Mouse (Mus musculus) layer of hippocampus, adult 2 months (tissue): ENCODE results near the gene Was. TPM values are rescaled to one million over a fixed set of nuclear protein-coding genes. Genes with fewer than 3 reads are reported as not detected.

ENCODE experiments used
- DNase-seq, 2 experiments: peaks; one replicate each; pipeline ENCODE4 v3.0.0; 2022; ENCODE audit warnings: low spot score in 2 of 2
- H3K27ac ChIP-seq: fragments of 200-600 bp; 2 replicates; pipeline ENCODE4 v1.8.1; 2022
- H3K4me3 ChIP-seq: fragments of 200-600 bp; 2 replicates; pipeline ENCODE4 v1.8.1; 2022; ENCODE audit warnings: mild to moderate bottlenecking
- CTCF ChIP-seq: fragments of 200-600 bp; conservative IDR thresholded peaks from 2 replicates; pipeline ENCODE4 v1.8.1; 2022; ENCODE audit warnings: antibody characterized with exemption, mild to moderate bottlenecking, moderate library complexity
- long read RNA-seq, 2 experiments: library from polyadenylated mRNA; stranded (forward); transcript quantifications; one replicate each; pipeline ENCODE4 v2.0.0; 2021; ENCODE audit warnings: borderline mapping rate in 2 of 2
- total RNA-seq, 2 experiments: library from RNA; stranded (reverse); gene quantifications; 2 replicates each; pipeline ENCODE4 v1.2.3; 2021

Was gene
- 1 to 10 TPM in 1 of 2 experiments, under 1 TPM in 1; 0.98 to 2.0 TPM for total RNA-seq
- long read RNA-seq, experiment 1, partial matches to known transcripts, result 0 of 1 reads
- long read RNA-seq, experiment 1, other reads (novel, unspliced or antisense), result 0 of 1 reads
- long read RNA-seq, experiment 2, result 0 reads

DNA sequence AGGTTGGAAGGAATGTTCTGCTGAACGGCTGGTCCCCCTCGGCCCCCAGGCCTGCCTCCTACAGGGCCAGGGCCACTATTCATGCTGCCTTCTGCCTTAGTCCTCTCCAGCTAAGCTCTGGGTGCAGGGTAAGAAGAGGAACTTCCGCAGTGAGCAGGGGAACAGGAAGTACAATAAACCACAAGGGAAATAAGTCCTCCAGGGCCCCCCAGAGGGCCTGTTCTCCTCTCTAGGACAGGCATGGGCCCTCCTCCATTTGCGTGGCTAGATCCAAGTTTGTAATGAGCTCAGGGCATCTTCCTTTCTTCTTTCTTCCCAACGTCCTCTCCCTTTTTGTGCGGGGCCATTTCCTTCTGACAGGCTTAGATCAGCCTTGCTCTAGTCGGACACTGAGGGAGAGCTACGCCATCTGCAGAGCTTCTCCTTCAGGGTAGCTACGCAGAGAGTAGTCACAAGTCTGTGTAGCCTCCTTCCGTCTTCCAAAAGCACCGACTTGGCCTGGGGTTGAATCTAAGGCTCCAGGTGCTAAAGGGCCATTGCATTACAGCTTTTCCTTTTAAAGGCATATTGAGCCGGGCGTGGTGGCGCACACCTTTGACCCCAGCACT is at the start of gene Was:
Gene Was, minus strand, starts transcription at position 153 of the 608 bp plus-strand sequence.
- no peak for DNase-seq
- TF ChIP-seq CTCF, result no peak
- Histone ChIP-seq H3K27ac (no peak within 1 kb of the TSS), H3K4me3 (no peak within 1 kb of the TSS)

DNA sequence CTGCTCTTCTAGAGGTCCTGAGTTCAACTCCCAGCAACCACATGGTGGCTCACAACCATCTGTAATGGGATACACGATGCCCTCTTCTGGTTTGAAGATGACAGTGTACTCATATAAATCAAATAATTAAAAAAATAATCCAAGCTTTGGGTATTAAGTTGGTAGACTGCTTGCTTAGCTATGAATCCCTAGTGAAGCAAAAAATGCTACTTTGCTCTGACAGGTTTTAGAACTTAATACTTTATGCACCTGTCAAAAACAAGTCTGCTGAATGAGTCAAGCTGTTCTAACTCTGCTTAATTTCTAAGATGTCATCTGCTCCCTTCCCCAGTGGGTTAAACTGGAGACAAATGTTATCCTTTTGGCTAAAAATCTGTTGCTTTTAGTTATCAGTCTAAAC is 49.2 kb upstream of the Was start:
- no peak for DNase-seq
- Histone ChIP-seq H3K4me3 (no peak overlapping the region), H3K27ac (no peak overlapping the region)
- TF ChIP-seq CTCF, result peak; percentile 51

DNA sequence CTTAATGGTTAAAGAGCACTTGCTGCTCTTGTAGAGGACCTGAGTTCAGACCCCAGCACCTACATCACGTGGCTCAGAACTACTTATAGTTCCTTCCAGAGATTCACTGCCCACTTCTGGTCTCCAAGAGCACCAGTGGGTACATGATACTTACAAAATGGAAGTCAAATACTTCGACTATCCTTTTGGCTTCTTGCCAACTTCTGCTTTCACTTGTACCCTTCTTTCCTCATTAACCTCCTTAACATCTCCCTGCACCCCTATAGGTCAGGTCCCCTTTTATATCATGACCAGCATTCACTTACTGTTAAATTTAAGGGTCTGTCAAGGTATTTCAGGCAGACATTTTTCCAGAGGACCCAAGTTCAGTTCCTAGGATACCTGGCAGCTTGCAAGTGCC is 45.6 kb upstream of the Was start:
- Histone ChIP-seq H3K27ac (no peak overlapping the region), H3K4me3 (no peak overlapping the region)
- TF ChIP-seq CTCF, result no peak
- DNase-seq, result no peak

DNA sequence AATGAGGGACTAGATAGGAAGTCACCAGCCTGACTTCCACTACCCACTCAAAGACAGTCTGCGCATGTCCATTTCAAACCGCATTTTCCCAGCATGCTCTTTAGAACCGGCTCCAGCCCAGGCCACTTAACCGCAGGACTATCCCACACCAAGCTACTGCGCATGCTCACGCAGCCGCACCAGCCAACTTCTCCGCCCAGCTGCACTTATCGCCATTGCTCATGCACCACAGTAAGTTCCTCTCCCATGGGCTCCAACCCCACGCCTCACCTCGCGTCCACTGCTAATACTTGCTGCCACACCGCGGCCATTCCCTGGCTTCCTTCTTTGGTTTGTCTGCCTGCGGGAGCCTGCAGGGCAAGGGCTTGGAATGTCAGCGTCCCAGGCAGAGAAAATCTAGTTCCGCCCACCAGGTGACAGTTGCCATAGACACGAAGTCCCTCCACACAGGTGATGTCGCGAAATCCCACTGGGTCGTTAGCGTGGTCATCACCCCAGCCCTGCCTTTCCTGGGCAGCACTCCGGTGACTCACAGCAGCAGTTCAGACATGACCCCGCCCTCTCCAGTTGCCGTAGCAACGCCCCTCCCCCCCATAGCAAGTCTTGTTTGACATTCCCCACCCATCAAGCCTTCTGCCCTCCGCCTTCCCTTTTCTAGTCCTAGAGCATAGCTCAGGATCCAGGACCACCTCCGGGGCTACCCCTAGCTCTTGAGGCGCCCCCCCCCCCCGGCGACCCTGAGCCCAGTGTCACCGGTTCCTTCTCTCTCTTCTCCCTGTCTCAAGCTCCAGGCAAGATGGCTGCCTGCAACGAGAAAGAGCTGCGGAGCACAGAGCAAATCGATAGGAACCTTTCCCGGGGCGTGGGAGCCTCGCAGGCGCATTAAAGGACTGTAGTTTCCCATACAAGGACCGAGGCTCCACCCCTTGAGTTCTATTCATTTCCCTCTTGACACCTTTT is 42.0 kb upstream of the Was start, which contains the start of gene Wdr13:
Gene Wdr13, minus strand, starts transcription at position 876 of the 960 bp plus-strand sequence.
- peak within 1 kb of the TSS; percentile 61 for H3K4me3 ChIP-seq
- TF ChIP-seq CTCF, result no peak
- H3K27ac ChIP-seq, result peak within 1 kb of the TSS; percentile 98
- DNase-seq, result peak; percentile 84 to 91

DNA sequence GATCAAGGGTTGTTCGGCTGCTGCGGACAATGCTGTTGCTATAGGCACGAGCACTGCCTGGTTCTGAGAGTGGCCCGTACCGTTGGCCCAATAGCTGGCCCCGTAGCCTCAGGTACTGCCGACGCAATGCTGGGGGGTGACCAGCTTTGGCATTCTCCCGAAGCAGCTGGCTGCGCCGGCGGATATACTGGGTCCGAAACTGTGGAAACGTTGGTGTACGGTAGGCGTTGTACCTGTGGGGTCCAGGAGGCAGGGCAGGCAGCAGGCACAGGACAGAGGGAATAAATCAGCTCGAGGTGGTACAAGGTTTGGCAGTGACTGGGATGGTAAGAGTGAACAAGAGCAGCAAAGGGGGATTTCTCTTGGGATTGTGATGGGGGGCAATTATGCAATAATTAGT is 41.1 kb upstream of the Was start:
- TF ChIP-seq CTCF, result no peak
- peak overlapping the region; percentile 61 for H3K4me3 ChIP-seq
- H3K27ac ChIP-seq, result peak overlapping the region; percentile 98; the same call in 1 of the 2 replicates
- no peak for DNase-seq

DNA sequence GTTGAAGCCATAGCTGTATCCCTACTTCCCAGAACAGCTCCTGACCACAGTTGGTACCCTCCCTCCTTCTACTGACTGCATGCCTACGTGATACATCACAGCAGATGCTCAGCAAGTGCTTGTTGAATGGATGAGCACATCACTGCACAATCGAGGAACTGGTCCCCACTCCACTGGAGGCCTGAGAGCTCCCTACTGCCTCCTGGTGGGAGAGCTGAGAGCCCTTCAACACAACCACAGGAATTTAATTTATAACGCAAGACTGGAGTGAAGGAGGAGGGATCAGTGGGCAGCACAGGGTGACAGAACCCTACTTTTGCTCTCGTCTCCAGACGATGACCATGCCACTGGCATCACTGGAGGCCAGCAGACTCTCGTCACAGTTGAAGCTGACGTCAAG is 34.9 kb upstream of the Was start:
- H3K4me3 ChIP-seq, result no peak overlapping the region
- TF ChIP-seq CTCF, result peak; percentile 54
- no peak overlapping the region for H3K27ac ChIP-seq
- DNase-seq, result no peak

DNA sequence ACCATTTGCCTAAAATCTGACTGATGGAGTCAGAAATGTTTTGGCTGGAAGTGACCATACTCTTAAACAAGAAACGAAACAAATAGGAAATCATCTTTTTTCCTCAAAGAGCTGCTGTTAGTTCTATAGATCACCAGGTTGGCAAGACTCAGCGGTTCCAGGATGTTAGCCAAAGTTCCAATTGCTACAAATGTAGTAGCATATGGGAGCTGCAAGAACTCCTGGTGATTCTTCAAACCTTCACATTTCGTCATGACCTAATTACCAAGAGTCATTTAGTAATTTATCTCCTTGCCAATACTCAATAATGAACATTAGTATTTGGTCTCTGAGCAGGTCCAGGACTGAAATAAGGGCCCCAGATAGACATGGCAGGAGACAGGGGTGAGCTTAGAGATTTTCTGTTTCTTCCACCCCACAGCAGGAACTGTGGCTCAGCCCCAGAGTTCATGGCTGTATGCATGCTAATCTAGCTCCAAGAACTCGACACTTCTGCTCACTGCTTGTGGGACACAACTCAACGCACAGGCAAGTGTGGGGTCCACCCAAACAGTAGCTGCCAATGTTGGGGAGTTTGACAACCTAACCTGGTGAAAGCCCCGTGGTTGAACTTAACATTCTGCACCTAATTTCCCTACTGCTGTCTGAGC is 33.6 kb upstream of the Was start:
- TF ChIP-seq CTCF, result no peak
- DNase-seq, result no peak
- no peak overlapping the region for H3K4me3 ChIP-seq
- H3K27ac ChIP-seq, result no peak overlapping the region

DNA sequence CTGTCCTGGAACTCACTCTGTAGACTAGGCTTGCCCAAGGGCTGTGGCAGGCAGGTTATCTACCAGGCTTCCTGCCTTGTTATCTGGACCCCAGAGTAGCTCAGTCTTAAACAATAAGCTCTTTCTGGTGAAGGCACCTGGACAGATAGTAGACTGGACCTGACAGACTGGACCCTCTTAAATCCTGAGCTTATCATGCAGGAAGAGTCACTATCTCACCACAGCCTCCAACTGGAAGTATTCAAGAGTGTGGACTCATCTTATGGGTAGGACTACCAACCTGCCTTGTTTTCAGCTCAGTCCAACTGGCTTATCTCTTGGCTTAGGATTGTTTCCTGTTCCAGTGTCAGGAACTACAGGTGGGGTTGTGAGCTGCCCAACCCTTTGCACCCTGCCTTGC is 27.0 kb upstream of the Was start:
- Histone ChIP-seq H3K4me3 (no peak overlapping the region), H3K27ac (no peak overlapping the region)
- DNase-seq, result no peak
- TF ChIP-seq CTCF, result no peak

DNA sequence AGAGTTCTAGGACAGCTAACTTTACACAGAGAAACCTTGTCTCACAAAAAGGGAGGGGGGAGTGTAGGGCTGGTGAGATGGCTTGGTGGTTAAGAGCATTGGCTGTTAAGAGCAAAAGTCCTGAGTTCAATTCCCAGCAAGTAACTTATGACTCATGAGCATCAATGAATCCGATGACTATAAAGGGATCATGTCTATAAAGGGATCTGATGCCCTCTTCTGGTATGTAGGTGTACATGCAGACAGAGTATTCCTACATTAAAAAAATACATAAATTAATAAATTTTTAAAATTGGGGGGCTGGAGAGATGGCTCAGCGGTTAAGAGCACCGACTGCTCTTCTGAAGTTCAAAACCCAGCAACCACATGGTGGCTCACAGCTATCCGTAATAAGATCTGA is 25.0 kb upstream of the Was start:
- DNase-seq, result no peak
- no peak overlapping the region for H3K4me3 ChIP-seq
- peak; percentile 67 for TF ChIP-seq CTCF

DNA sequence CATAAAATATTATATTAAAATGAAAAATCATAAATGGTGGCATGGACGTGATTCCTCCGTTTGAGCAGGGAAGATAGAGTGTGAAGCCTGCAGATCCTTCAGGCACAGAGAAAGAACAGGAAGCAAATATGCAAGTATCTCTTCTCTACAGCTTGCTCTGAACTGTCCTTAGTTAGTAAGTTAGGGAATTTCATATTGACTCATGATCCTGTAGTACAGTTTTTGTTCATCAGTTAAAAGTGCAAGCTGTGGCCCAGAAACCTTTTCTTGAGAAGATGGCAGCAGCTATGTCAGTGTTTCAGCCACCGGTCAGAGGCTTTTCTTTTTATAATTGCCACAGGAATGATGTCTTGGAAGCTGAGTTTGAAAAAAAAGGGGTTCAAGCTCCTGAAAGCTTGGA is 14.7 kb upstream of the Was start:
- no peak overlapping the region for H3K4me3 ChIP-seq
- H3K27ac ChIP-seq, result no peak overlapping the region
- no peak for DNase-seq
- no peak for TF ChIP-seq CTCF

More for the DNA sequence above, 25.0 kb upstream of the Was start:
- no peak overlapping the region for H3K27ac ChIP-seq

DNA sequence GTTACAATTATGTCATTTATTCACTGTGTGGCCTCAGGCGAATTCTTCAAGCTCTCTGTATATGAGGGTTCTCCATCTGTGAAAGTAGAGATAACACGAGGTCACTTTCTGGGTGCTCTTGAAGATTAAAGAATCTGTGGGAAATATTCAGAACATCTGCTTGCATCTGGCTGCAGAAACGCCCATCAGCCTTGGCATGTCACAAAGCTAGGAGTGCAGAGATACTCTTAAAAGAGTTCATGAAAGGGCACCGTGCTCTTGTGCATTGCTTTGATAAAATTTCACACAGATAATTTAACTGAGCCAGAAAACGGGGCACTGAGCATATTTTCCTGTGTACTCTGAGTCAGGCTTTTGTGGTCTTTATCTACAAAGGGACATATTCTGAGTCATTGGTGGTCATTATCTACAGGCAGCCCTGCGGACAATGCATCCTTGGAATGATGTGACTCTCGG is 11.9 kb upstream of the Was start:
- no peak overlapping the region for H3K27ac ChIP-seq
- no peak overlapping the region for H3K4me3 ChIP-seq
- no peak for DNase-seq
- TF ChIP-seq CTCF, result no peak

DNA sequence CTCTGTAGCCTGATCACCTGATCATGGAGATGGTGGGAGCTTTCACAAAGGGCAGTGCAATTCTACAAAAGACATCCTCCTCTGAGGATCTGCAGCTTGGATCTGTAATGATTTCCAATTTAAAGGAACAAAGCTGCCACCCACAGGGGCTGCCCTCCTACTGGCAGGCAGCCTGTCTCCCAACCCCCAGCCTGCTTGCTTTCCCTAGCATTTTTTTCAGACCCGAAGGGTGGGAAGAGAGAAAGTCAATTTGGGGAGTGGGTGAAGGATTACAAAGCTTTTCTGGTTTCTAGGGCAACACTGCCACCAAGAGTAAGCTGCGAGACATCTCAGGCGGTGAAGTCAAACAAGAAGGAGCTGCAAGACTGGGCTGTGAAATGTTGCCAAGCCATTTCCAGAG is 10.7 kb upstream of the Was start:
- no peak overlapping the region for H3K4me3 ChIP-seq
- H3K27ac ChIP-seq, result peak overlapping the region; percentile 71; the same call in 1 of the 2 replicates
- peak; percentile 65 to 72 for DNase-seq
- peak; percentile 70 for TF ChIP-seq CTCF

DNA sequence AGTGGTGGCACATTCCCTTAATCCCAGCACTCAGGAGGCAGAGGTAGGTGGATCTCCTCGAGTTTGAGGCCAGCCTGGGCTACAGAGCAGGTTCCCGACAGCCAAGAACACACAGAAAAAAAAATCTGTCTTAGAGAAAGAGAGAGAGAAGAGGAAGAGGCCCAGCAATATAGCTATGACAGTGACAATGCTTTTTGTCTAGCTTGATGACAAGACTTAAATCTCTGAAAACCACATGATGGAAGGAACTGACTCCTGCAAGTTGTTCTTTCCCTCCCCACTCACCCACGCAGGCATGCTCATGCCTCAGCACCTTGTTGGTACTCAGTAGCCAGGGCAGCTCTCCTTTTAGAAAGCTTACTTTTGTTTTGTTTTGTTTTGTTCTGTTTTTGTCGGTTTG is 9.1 kb upstream of the Was start:
- DNase-seq, result no peak
- no peak overlapping the region for H3K4me3 ChIP-seq
- H3K27ac ChIP-seq, result no peak overlapping the region
- TF ChIP-seq CTCF, result no peak
